Mouse (Mus musculus) intestine, embryonic 14.5 days (tissue): ENCODE measurements around the gene Rpl31. TPM values are rescaled to one million over a fixed set of nuclear protein-coding genes. Genes with fewer than 3 reads are reported as not detected.
A peak's percentile ranks its signal among the peaks of the same experiment; 100 is the strongest.

ENCODE experiments used
- ATAC-seq: fragments of 200-750 bp; cut with Nextera tagmentation; replicated peaks from 2 replicates; pipeline ENCODE4 v1.8.0; 2017; ENCODE audit warnings: low read depth, moderate number of reproducible peaks, moderate TSS enrichment, moderate library complexity; ENCODE audit not compliant: low FRiP score, low TSS enrichment
- DNase-seq: peaks from one replicate; pipeline ENCODE4 v3.0.0-alpha.2; 2018; ENCODE audit warnings: low spot score
- H3K27ac ChIP-seq: fragments of 300-500 bp; sonication (generic); 2 replicates; pipeline ENCODE4 v1.5.1; 2014; ENCODE audit warnings: low read depth, mild to moderate bottlenecking, control low read depth
- H3K27me3 ChIP-seq: fragments of 300-500 bp; sonication (generic); replicated peaks from 2 replicates; pipeline ENCODE4 v1.6.1; 2014; ENCODE audit warnings: low read length, control low read depth; ENCODE audit not compliant: control insufficient read depth, insufficient read depth
- H3K36me3 ChIP-seq: fragments of 300-500 bp; sonication (generic); 2 replicates; pipeline ENCODE4 v1.6.1; 2014; ENCODE audit warnings: low read length, control low read depth; ENCODE audit not compliant: control insufficient read depth, insufficient read depth
- H3K4me1 ChIP-seq: fragments of 300-500 bp; sonication (generic); replicated peaks from 2 replicates; pipeline ENCODE4 v1.6.1; 2014; ENCODE audit warnings: low read length, control low read depth, mixed read lengths; ENCODE audit not compliant: control insufficient read depth, insufficient read depth
- H3K4me2 ChIP-seq: fragments of 300-500 bp; sonication (generic); 2 replicates; pipeline ENCODE4 v1.6.1; 2014; ENCODE audit warnings: low read length
- H3K4me3 ChIP-seq: fragments of 300-500 bp; sonication (generic); 2 replicates; pipeline ENCODE4 v1.5.1; 2014; ENCODE audit warnings: low read depth, low read length, control low read depth, mixed read lengths
- H3K9ac ChIP-seq: fragments of 300-500 bp; sonication (generic); 2 replicates; pipeline ENCODE4 v1.6.1; 2014; ENCODE audit warnings: mild to moderate bottlenecking, low read length
- H3K9me3 ChIP-seq: fragments of 300-500 bp; sonication (generic); 2 replicates; pipeline ENCODE4 v1.6.1; 2016; ENCODE audit warnings: low read length, control low read depth; ENCODE audit not compliant: control insufficient read depth
- WGBS: fragments of 180-500 bp; shearing (Covaris S2); extraction: QIAGEN DNeasy Blood & Tissue Kit; methylation state at CpG from one replicate; pipeline ENCODE4 v1.1.7; 2014; 5-methylcytosine and 5-hydroxymethylcytosine counted together
- polyA plus RNA-seq: library from polyadenylated mRNA; unstranded; fragments of >200 nt; fragmentation: Nextera tagmentation; extraction: Ambion mirVana; gene quantifications from 2 replicates; pipeline ENCODE4 v1.2.1, GENCODE M21; 2014

Rpl31 gene
- 795 and 877 TPM in 2 replicates for polyA plus RNA-seq

DNA sequence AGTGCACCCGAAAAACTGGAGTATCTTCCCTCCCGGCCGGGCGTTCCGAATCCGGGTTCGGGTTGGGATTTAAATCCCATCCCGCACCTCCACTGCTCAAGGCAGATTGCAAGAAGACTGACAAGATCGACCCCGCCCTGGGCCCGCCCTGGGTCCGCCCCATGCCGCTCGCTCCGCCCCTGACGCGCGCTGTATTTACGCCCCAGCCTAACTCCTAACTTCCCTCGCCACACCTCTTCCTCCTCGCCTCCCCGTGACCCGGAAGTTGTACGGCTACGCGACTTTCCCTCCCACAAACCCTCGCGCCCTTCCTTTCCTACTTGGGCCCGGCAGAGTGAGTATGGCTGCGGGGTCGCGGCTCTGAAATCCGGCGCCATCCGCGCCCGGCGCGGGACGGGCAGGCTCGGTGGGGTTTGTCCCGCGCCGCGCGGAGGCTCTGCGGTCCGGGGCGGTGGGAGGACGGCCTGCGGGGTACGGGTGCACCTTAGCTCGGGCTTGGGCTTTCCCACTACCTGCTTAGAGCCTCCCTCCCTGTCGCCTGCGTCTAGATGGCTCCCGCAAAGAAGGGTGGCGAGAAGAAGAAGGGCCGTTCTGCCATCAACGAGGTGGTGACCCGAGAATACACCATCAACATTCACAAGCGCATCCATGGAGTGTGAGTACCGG lies at the start of gene Rpl31:
Rpl31 (plus strand) TSS at position 242 of the 666 bp plus-strand sequence.
- DNase-seq: peak; percentile 96
- no peaks in the 10 kb centered on the region for H3K9me3 ChIP-seq
- H3K9ac ChIP-seq: peak within 1 kb of the TSS; percentile 96
- peak within 1 kb of the TSS; percentile 87 for H3K4me3 ChIP-seq
- no peaks in the 10 kb centered on the region for H3K27me3 ChIP-seq
- H3K4me2 ChIP-seq: peak within 1 kb of the TSS; percentile 91
- under 1% methylated on average over 62 of the region's 62 CpGs for WGBS
- peak within 1 kb of the TSS; percentile 91 for H3K27ac ChIP-seq
- H3K36me3 ChIP-seq: peaks cover 36% of the 10 kb centered on the region
- peaks cover 13% of the 10 kb centered on the region for H3K4me1 ChIP-seq
- ATAC-seq: peak; percentile 99

DNA sequence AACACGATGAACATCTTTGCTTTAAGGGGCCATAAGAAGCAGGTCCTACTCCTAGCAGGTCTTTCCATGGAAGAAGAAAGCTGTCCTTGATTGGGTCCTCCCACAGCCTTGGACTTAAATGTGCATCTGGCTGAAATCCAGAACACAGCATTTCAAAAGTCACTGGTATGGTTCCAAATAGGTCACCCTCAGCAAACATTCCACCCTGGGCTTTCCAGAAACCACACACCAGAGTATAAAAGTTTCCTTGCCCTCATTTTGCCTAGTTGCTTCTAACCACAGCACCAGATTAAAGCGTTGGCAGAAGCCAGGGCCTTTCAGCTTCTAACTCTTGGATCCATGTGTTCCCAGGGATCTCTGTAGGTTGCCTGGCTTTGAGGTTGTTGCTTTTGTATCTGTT lies 49.7 kb upstream of the Rpl31 start:
- Histone ChIP-seq H3K9me3 (no peaks in the 10 kb centered on the region), H3K4me2 (no peak overlapping the region), H3K27me3 (no peaks in the 10 kb centered on the region), H3K4me3 (no peak overlapping the region), H3K4me1 (0 out of 2 replicates have a peak, but pooled peaks cover 3% of the 10 kb centered on the region), H3K36me3 (no peaks in the 10 kb centered on the region), H3K27ac (no peak overlapping the region), H3K9ac (no peak overlapping the region)
- ATAC-seq: no peak
- no peak for DNase-seq
- WGBS: 90% methylated on average over 2 of the region's 2 CpGs

DNA sequence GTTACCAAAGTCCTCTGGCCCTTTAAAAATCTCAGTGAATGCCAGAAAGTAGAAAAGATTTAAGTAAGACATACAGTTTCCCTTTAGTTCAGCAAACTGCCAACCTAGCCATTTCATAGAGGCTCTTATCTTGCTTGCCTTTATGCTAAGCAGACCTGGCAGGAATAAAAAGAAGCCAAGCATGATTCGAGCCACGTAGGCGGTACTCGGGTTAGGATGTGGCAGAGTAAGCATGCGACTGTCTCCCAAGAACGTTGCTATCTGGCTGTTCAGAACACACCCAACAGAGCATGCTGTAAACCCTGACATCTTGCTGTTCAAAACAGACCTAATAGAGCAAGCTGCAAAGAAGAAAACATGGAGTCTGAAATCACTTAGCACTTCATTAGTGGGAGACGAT lies 48.8 kb upstream of the Rpl31 start:
- no peak overlapping the region for H3K4me2 ChIP-seq
- DNase-seq (no peak), ATAC-seq (no peak)
- H3K4me3 ChIP-seq: no peak overlapping the region
- no peak overlapping the region for H3K27ac ChIP-seq
- no peaks in the 10 kb centered on the region for H3K36me3 ChIP-seq
- H3K27me3 ChIP-seq: no peaks in the 10 kb centered on the region
- H3K9ac ChIP-seq: no peak overlapping the region
- no peaks in the 10 kb centered on the region for H3K9me3 ChIP-seq
- 0 out of 2 replicates have a peak, but pooled peaks cover 3% of the 10 kb centered on the region for H3K4me1 ChIP-seq
- 71% methylated on average over 7 of the region's 7 CpGs for WGBS

DNA sequence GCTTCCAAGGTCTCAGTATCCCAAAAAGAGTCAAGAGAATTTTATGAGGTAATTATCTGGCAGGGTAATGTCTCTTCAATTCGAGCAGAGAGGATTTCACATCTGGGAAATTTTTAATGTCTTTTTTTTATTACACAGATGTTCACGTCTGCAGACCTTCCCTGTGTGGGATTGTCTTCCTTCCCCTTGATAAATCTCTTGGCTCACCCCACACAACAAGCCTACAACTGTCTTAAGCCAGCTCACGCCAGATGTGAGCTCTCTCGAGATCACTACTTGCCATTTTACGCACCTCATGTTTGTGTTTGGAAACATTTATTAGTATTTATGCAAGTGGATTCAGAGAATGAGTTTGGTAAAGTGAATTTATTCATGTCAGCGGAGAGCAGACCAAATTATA lies 45.7 kb upstream of the Rpl31 start:
- WGBS: 55% methylated on average over 6 of the region's 6 CpGs
- Histone ChIP-seq H3K36me3 (no peaks in the 10 kb centered on the region), H3K4me2 (no peak overlapping the region), H3K27me3 (no peaks in the 10 kb centered on the region), H3K27ac (no peak overlapping the region), H3K9me3 (no peaks in the 10 kb centered on the region), H3K9ac (no peak overlapping the region), H3K4me1 (0 out of 2 replicates have a peak, but pooled peaks cover 3% of the 10 kb centered on the region), H3K4me3 (no peak overlapping the region)
- no peak for DNase-seq
- ATAC-seq: no peak

DNA sequence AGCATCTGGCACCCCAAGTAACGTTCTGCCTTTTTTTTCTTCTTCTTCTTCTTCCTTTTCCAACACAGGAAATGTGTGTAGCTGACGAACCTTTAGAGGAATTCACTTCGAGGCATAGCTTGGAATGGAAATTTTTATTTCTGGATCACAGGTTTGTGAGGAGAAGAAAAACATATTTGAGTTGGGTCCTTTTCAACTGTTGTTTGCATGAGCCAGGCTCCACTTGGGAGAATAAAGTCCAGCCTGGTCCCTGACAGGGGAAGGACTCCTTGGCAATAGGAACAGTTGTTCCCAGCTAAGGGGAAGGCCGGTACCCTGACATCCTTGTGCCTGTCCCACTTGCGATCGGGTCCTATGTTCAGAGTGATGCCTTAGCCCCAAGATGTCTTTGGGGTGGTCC lies 42.4 kb upstream of the Rpl31 start:
- Histone ChIP-seq H3K36me3 (no peaks in the 10 kb centered on the region), H3K27ac (no peak overlapping the region), H3K4me1 (0 out of 2 replicates have a peak, but pooled peaks cover 3% of the 10 kb centered on the region), H3K4me2 (no peak overlapping the region), H3K27me3 (no peaks in the 10 kb centered on the region), H3K4me3 (no peak overlapping the region), H3K9me3 (no peaks in the 10 kb centered on the region), H3K9ac (no peak overlapping the region)
- DNase-seq (no peak), ATAC-seq (no peak)
- WGBS: 89% methylated on average over 6 of the region's 6 CpGs

DNA sequence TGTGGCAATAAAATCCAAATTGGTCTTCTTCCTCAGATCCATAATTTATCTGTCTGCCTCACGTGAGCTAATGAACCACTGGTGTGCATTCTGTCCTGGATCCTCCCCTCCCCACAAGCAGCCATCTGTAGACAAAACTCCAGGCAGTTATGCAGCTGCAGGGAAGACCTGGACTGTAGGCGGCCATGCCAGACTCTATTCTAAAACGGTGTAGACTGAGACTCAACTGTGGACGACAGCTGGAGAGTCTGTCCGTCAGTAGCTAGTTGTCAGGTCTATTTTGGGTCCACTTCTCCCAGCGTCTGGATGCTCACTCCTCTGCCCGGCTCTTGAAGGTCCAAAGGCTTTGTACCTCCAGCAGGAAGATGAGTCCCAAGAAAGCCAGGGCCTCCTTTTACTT lies 40.1 kb upstream of the Rpl31 start:
- H3K9me3 ChIP-seq: no peaks in the 10 kb centered on the region
- WGBS: 76% methylated on average over 7 of the region's 7 CpGs
- no peak overlapping the region for H3K4me3 ChIP-seq
- DNase-seq (no peak), ATAC-seq (no peak)
- H3K27me3 ChIP-seq: no peaks in the 10 kb centered on the region
- no peak overlapping the region for H3K9ac ChIP-seq
- no peaks in the 10 kb centered on the region for H3K36me3 ChIP-seq
- no peak overlapping the region for H3K4me2 ChIP-seq
- H3K4me1 ChIP-seq: no peaks in the 10 kb centered on the region
- no peak overlapping the region for H3K27ac ChIP-seq

DNA sequence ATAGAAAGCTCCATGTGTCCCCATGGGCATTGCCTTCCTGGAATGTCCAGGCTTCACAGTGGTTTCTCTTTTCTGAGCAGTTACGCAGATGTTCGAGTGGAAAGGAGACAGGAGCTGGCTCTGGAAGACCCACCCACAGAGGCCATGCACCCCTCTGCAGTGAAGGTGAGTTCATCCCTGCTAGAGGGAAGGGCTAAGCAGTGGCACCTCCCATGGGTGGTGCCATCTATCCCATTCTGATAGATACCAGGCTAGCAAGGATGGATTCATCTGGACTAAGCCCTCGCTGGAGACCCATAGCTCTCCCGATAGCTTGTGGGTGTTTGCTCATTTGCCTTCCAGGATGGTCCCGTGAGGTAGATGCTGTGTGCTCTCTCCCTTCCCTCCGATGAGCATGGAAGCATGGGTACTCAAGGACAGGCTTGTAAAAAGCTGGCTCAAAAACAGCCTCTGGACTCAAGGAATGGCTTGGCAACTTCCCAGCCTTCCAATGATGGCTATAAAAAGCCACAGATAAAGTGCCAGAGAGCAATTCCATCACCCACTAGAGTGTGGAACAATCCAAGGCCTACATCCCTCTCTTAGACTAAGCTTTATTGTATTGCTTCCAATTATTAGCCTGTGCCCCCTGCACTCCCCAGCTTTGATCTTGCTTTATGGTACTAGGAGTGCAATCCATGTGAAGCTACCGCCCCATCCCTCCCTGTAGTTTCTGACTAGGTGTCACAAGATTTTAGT lies 36.6 kb upstream of the Rpl31 start:
- no peak overlapping the region for H3K4me2 ChIP-seq
- no peak for DNase-seq
- no peaks in the 10 kb centered on the region for H3K27me3 ChIP-seq
- H3K4me3 ChIP-seq: no peak overlapping the region
- H3K9me3 ChIP-seq: no peaks in the 10 kb centered on the region
- no peak for ATAC-seq
- no peak overlapping the region for H3K27ac ChIP-seq
- H3K9ac ChIP-seq: no peak overlapping the region
- no peaks in the 10 kb centered on the region for H3K4me1 ChIP-seq
- no peaks in the 10 kb centered on the region for H3K36me3 ChIP-seq
- 78% methylated on average over 7 of the region's 7 CpGs for WGBS

DNA sequence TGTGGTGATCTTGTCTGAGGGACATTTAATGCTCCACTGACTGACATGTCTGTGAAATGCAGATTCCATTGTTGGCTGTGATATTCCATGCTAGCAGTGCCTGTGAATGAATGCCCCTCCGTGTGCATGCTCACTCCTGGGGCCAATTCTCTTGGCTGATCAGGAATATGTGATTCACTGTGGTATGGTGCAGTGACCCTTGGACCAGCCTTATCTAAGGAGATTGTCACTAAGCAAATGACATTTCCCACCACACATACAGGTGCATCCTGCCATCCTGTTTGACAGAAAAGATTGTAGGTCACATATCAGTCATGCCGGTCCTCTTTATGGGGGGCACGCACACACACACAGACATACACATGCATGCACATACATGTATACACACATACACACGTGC lies 35.2 kb upstream of the Rpl31 start:
- WGBS: 75% methylated on average over 4 of the region's 4 CpGs
- ATAC-seq: peak; percentile 47; the same call in 1 of the 2 replicates
- no peak overlapping the region for H3K4me2 ChIP-seq

More for the DNA sequence above, 35.2 kb upstream of the Rpl31 start:
- no peak overlapping the region for H3K27ac ChIP-seq
- H3K27me3 ChIP-seq: no peaks in the 10 kb centered on the region
- no peak overlapping the region for H3K9ac ChIP-seq
- no peaks in the 10 kb centered on the region for H3K9me3 ChIP-seq
- H3K36me3 ChIP-seq: no peaks in the 10 kb centered on the region
- no peak for DNase-seq
- H3K4me1 ChIP-seq: no peaks in the 10 kb centered on the region
- no peak overlapping the region for H3K4me3 ChIP-seq
